Mouse (Mus musculus): ENCODE data around the gene Mapk14.
"Not testable (repeated sequence)": the region's sequence is repeated elsewhere in the genome, so short reads cannot be mapped to it uniquely, and the experiment has no call there.

Gene Mapk14

GRCm38 (mm10) chr17:28698245-28698644, 7.1 kb downstream of the Mapk14 start:
- no peak for DNase-seq (ENCODE audit: extremely low spot score)

- no peak for DNase-seq (ENCODE audit: extremely low spot score)
Measured at GRCm38 (mm10) chr17:28698672-28699071, 7.5 kb downstream of the Mapk14 start.

DNA sequence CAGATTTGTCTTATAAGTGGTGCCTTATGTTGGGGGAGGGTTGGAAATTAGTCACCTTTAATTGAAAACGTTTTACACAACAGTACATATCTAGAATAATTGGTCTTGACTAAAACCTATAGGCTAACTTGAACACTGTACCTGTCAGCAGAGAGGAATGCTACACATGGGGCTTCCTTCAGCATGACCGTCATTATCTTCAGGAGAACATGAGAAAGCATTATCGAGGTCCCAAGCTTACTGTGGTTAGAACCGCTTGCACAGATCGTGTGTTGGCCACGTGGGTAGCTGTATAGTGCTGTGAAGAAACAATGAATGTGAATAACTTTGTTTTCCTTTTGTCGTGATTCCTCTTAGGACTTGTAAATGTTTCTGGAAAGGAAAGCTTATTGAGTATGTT, 8.7 kb downstream of the Mapk14 start:
- DNase-seq (ENCODE audit: extremely low spot score): no peak

DNA sequence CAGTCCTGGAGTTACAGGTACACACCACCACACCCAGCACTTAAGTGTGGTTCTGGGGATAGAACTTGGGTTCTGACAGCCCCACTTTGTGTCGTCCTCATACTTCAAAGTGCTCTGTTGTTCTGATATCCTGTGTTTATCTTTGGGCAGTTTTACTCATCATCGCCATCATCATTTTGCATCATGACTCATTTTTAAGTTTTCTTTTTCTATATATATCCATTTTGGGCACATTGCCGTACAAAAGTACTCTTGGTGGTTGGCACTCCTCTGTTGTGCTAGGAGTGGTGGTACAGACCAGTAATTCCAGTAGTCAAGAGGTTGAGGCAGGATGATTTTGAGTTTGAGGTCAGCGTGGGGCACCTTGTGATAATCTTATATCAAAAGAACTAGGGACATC, 10.0 kb downstream of the Mapk14 start:
- DNase-seq (ENCODE audit: extremely low spot score): no peak

- no peak for DNase-seq (ENCODE audit: extremely low spot score)
Measured at GRCm38 (mm10) chr17:28701737-28702136, 10.6 kb downstream of the Mapk14 start.

GRCm38 (mm10) chr17:28702646-28703045, 11.5 kb downstream of the Mapk14 start:
- no peak for DNase-seq (ENCODE audit: extremely low spot score)

DNA sequence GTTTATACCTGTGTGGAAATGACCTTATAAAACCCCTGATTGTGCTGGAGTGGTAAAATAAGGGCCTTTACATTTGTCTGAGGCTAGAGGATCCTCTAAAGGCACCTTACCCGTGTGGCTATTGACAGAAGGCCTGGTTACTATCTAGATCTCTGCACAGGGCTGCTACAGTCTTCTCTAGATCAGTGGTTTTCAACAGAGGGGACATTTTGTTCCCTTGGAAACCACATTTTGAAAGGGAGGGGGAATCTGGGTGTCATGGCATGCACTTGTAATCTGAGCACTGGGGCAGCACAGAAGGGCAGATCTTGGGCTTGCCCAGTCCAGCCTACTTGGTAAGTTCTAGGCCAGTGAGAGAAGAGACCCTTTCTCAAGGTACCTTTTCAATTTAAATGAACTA, 15.6 kb downstream of the Mapk14 start:
- no peak for DNase-seq (ENCODE audit: extremely low spot score)

DNA sequence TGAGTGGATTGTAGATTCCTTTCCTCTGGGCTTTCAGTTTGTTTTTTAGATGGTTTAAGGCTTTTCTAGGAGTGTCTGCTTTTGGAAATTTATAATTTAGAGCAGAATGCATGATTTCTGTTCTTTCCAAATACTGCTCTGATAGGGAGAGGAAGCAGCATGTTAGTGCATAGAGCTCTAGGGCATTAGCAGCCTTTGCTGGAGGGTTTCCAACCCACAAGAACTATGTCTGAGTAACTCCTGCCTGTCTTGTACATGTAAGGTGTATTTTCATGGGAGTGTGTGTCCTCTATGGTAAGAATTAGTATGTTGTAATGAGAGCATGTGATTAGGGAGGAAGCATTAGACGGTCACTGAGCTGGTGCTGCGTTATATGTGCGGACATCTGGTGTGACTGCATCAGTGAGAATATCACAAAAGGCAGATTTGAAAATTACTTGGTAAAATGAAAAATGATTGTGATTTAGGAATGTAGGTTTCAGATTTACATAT, 16.1 kb downstream of the Mapk14 start:
- DNase-seq (ENCODE audit: extremely low spot score): no peak

- DNase-seq (ENCODE audit: extremely low spot score): no peak
Measured at GRCm38 (mm10) chr17:28707816-28708215, 16.7 kb downstream of the Mapk14 start.

DNA sequence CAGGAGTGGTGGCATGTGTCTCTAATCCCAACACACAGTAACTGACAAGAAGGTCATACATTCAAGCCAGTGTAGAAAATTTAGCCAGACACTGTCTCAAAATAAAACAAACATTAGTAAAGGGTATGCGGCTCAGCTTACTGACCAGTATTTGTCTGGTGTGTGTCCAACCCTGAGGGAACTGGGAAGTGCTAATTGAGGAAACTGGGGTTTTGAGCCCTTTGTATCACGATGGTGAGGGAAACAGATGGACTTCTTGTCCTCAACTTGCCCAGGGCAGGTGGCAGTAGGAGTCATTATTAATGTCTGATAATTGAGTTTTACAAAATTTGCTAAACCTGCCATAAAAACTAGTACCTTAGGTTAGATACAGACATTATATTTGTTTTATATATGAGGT, 17.9 kb downstream of the Mapk14 start:
- no peak for DNase-seq (ENCODE audit: extremely low spot score)

- no peak for DNase-seq (ENCODE audit: extremely low spot score)
Measured at GRCm38 (mm10) chr17:28709552-28710290, 18.6 kb downstream of the Mapk14 start.

- no peak for DNase-seq (ENCODE audit: extremely low spot score)
Measured at GRCm38 (mm10) chr17:28710291-28710688, 19.2 kb downstream of the Mapk14 start.

DNA sequence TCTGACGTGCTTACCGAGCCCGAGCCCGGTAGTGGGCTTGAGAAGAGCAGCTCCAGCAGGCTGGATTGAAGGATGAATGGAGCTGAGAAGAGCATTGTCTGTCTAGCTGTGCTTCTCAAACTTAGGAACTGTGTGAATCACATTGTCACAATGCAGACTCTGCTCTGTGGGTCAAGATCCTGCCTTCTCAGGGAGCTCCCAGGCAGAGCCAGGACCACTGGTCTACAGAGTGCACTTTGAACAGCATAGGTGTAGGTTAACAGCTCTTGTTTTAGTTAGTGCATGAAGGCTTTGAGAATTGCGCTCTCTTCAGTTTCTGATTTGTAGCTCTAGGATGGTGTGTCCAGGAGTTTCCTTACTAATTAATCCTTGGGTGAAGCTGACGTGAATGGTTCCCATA, 20.1 kb downstream of the Mapk14 start:
- no peak for DNase-seq (ENCODE audit: extremely low spot score)

- no peak for DNase-seq (ENCODE audit: extremely low spot score)
Measured at GRCm38 (mm10) chr17:28712305-28712704, 21.2 kb downstream of the Mapk14 start.

GRCm38 (mm10) chr17:28714006-28714405, 22.9 kb downstream of the Mapk14 start:
- DNase-seq (ENCODE audit: extremely low spot score): no peak

- DNase-seq (ENCODE audit: extremely low spot score): no peak
Measured at GRCm38 (mm10) chr17:28715832-28716548, 24.9 kb downstream of the Mapk14 start.

DNA sequence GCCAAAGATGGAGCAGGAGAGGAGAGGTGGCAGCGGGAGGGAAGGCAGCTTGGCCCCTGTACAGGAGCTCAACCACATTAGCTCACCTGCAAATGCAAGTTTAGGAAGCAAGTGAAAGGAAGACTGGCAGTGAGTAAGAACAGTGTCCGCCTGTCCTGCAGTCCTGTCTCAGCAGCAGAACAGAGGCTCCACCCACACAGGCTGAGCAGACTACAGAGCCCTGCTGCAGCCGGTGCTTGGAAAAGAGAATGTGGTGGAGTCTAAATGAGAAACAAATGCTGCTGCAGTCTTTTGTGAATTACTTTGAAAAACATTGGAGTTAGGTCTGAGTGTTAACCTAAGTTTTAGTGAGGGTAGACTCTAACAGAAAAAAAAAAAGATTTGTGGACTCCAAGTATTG, 26.4 kb downstream of the Mapk14 start:
- DNase-seq (ENCODE audit: extremely low spot score): no peak

GRCm38 (mm10) chr17:28725783-28726182, 34.7 kb downstream of the Mapk14 start, which contains the start of gene AC170998.1:
AC170998.1 (plus strand) TSS chr17:28726083.
- DNase-seq (ENCODE audit: extremely low spot score): no peak

DNA sequence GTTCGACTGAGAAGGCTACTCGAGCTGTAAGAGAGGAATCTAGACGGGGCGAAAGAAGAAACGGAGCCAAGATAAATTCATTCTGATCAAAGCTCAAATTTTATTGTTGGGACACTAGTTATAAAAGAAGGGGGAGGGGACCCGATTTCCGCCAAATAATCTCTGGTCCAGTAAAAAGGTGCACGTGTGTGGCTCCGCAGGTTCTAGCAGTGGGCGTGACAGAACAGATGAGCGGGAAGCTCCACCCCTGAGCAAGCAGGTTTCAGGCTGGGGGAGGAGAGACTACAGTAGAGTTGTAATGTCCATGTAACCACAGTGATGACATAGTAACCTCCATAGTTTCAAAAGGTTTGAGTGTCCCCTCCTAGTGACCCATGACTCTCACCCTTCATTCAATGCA, 36.4 kb downstream of the Mapk14 start:
- not testable (repeated sequence) for DNase-seq (ENCODE audit: extremely low spot score)

- DNase-seq (ENCODE audit: extremely low spot score): no peak
Measured at GRCm38 (mm10) chr17:28735317-28736105, 44.4 kb downstream of the Mapk14 start.

DNA sequence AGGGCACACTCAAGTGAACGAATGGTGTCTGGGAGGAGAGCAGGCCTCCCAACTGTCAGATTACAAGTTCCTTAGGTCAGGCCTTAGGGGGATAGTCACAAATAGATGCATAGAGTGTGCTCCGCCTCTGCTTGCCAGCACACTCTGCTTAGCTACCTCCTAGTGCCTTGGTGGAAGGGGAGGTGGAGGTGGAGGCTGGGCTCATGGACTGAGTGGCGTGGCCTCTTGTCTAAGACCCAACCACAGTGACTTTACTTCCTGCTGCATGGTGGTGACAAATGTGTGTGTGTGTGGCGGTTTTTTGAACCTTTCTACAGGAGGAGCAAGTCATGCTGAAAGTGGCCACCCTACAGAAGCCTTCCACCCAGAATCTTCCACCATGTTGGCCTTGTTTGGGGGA, 45.4 kb downstream of the Mapk14 start:
- DNase-seq (ENCODE audit: extremely low spot score): no peak

DNA sequence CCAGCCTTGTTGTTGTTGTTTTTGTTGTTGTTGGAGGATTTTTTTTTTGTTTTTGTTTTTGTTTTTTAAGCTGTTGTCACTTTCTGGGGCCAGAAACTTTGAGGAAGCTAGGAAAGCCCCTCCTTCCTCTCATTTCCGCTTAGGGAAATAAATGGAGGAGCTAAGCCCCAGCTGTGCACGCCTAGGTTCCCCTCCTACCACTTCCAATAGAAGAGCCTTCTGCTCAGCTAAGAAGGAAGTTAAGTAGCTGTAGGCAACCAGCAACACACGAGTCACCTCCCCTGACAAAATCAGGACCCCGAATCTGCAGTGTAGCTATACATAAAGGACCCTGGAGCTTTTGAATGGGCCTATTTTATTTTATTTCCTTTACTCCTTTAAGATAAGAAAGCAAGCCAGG, 46.8 kb downstream of the Mapk14 start:
- DNase-seq (ENCODE audit: extremely low spot score): no peak

Data from embryo, embryonic 9.5 days (tissue).